Mouse (Mus musculus) CH12.LX (cell line): ENCODE results near the gene Etfa. TPM values are rescaled to one million over a fixed set of nuclear protein-coding genes. Genes with fewer than 3 reads are reported as not detected.

Experiments
- DNase-seq: peaks from one replicate; pipeline ENCODE4 v3.0.0-alpha.2; 2013; ENCODE audit errors: extremely low read depth
- H3K27ac ChIP-seq: 2 replicates; pipeline ENCODE4 v1.5.1; 2012; ENCODE audit warnings: low read depth, mild to moderate bottlenecking, control low read depth, moderate library complexity; ENCODE audit not compliant: insufficient read depth
- H3K27me3 ChIP-seq: replicated peaks from 2 replicates; pipeline ENCODE3; 2012; ENCODE audit warnings: inconsistent platforms
- H3K36me3 ChIP-seq, 2 experiments: replicated peaks in 1 of 2; 2 replicates each; pipeline versions ENCODE3 to v1.6.1; 2012; ENCODE audit warnings: inconsistent platforms in 1 of 2, low read length in 1 of 2, mild to moderate bottlenecking in 1 of 2, mixed read lengths in 1 of 2, moderate library complexity in 1 of 2; ENCODE audit not compliant: control insufficient read depth in 1 of 2, insufficient read depth in 1 of 2
- H3K4me1 ChIP-seq, 2 experiments: 2 replicates each; pipeline ENCODE4 v1.6.1; 2012; ENCODE audit warnings: inconsistent platforms in 1 of 2, moderate library complexity in 1 of 2; ENCODE audit not compliant: insufficient read depth in 2 of 2, control insufficient read depth in 1 of 2
- H3K4me2 ChIP-seq: 2 replicates; pipeline ENCODE4 v1.6.1; 2012; ENCODE audit warnings: low read depth, mild to moderate bottlenecking, control low read depth; ENCODE audit not compliant: poor library complexity, insufficient read depth, severe bottlenecking
- H3K4me3 ChIP-seq, 3 experiments: fragments of 150-350 bp in 1 of 3; sonication (generic) in 1 of 3; replicated peaks in 1 of 3; 2 replicates each; pipeline versions ENCODE3 to v1.5.1; 2011 to 2012; ENCODE audit warnings: low read depth in 2 of 3, low read length in 2 of 3, mild to moderate bottlenecking in 2 of 3, moderate library complexity in 2 of 3, control low read depth in 1 of 3, improper control_type of control experiment in 1 of 3, inconsistent platforms in 1 of 3, mixed read lengths in 1 of 3; ENCODE audit not compliant: poor library complexity in 1 of 3
- H3K79me2 ChIP-seq: replicated peaks from 2 replicates; pipeline ENCODE4 v1.6.1; 2012; ENCODE audit warnings: mild to moderate bottlenecking, moderate library complexity; ENCODE audit not compliant: control insufficient read depth, poor library complexity, insufficient read depth, severe bottlenecking; ENCODE audit errors: extremely low read depth
- H3K9ac ChIP-seq: 2 replicates; pipeline ENCODE4 v1.6.1; 2012; ENCODE audit warnings: low read depth, mild to moderate bottlenecking, control low read depth, moderate library complexity; ENCODE audit not compliant: insufficient read depth
- H3K9me3 ChIP-seq: replicated peaks from 2 replicates; pipeline ENCODE3; 2012; ENCODE audit warnings: low read length, inconsistent platforms, mixed read lengths
- BHLHE40 ChIP-seq: IDR thresholded peaks from 2 replicates; pipeline ENCODE4 v1.6.1; 2011; ENCODE audit warnings: mild to moderate bottlenecking, low read depth, low read length, improper control_type of control experiment
- E2F4 ChIP-seq: IDR thresholded peaks from 2 replicates; pipeline ENCODE4 v1.6.1; 2011; ENCODE audit warnings: low read depth, low read length, improper control_type of control experiment; ENCODE audit not compliant: insufficient replicate concordance
- ELF1 ChIP-seq: IDR thresholded peaks from 2 replicates; pipeline ENCODE4 v1.6.1; 2014; ENCODE audit warnings: low read depth, mild to moderate bottlenecking, inconsistent platforms, low read length, improper control_type of control experiment
- EP300 ChIP-seq: IDR thresholded peaks from 2 replicates; pipeline ENCODE4 v1.6.1; 2011; ENCODE audit warnings: low read length, improper control_type of control experiment
- ETS1 ChIP-seq: conservative IDR thresholded peaks from 2 replicates; pipeline ENCODE4 v1.6.1; 2012; ENCODE audit warnings: low read depth, mild to moderate bottlenecking, inconsistent platforms, low read length, improper control_type of control experiment, moderate library complexity
- IRF4 ChIP-seq: IDR thresholded peaks from 2 replicates; pipeline ENCODE4 v1.6.1; 2014; ENCODE audit warnings: low read depth, mild to moderate bottlenecking, inconsistent platforms, low read length, improper control_type of control experiment
- JUND ChIP-seq: conservative IDR thresholded peaks from 2 replicates; pipeline ENCODE4 v1.6.1; 2011; ENCODE audit warnings: low read depth, low read length, improper control_type of control experiment
- POLR2A ChIP-seq: IDR thresholded peaks from 2 replicates; pipeline ENCODE4 v1.6.1; 2011; ENCODE audit warnings: low read depth, mild to moderate bottlenecking, improper control_type of control experiment, low read length
- RAD21 ChIP-seq: IDR thresholded peaks from 2 replicates; pipeline ENCODE4 v1.6.1; 2011; ENCODE audit warnings: low read depth, mild to moderate bottlenecking, low read length, improper control_type of control experiment, moderate library complexity
- RCOR1 ChIP-seq: conservative IDR thresholded peaks from 2 replicates; pipeline ENCODE4 v1.6.1; 2012; ENCODE audit warnings: low read depth, mild to moderate bottlenecking, inconsistent platforms, low read length, improper control_type of control experiment
- TCF12 ChIP-seq: IDR thresholded peaks from 2 replicates; pipeline ENCODE4 v1.6.1; 2014; ENCODE audit warnings: low read depth, mild to moderate bottlenecking, inconsistent platforms, low read length, improper control_type of control experiment
- ZC3H11A ChIP-seq: IDR thresholded peaks from 2 replicates; pipeline ENCODE4 v1.6.1; 2012; ENCODE audit warnings: low read depth, mild to moderate bottlenecking, inconsistent platforms, low read length, improper control_type of control experiment
- ZKSCAN1 ChIP-seq: IDR thresholded peaks from 2 replicates; pipeline ENCODE4 v1.6.1; 2012; ENCODE audit warnings: low read depth, inconsistent platforms, low read length, improper control_type of control experiment, borderline replicate concordance
- ZMIZ1 ChIP-seq: IDR thresholded peaks from 2 replicates; pipeline ENCODE4 v1.6.1; 2012; ENCODE audit warnings: low read depth, mild to moderate bottlenecking, inconsistent platforms, low read length, improper control_type of control experiment
- dilution Hi-C: fragments of 300-500 bp; cut with MboI; formaldehyde crosslinking; loops from 2 replicates; pipeline ENCODE4 v1.14.3; 2020; ENCODE audit warnings: low sequenced_read_pairs; ENCODE audit not compliant: extremely low pct_unique_long_range_greater_than_20kb, extremely low pct_ligation_motif_present
- in situ Hi-C: fragments of 300-500 bp; cut with MboI; formaldehyde crosslinking; loops from 3 replicates; pipeline ENCODE4 v1.14.3; 2019; ENCODE audit warnings: low sequenced_read_pairs, low pct_ligation_motif_present, low pct_unique_long_range_greater_than_20kb, mixed read lengths
- polyA plus RNA-seq: library from polyadenylated mRNA; unstranded; fragments of >175 nt; gene quantifications from 2 replicates; pipeline ENCODE4 v1.2.1, GENCODE M21; 2012; ENCODE audit warnings: low read depth; ENCODE audit not compliant: insufficient read length
- total RNA-seq, 2 experiments: library from RNA; depleted of rRNA; stranded (reverse); fragments of 300-350 nt in 1 of 2; fragments of >200 nt in 1 of 2; gene quantifications; 2 replicates each; pipeline ENCODE4 v1.2.3; 2012 to 2014

Gene Etfa
- total and polyA plus RNA-seq, 3 experiments = 42.7 to 121 (median 69.3) TPM

GRCm38 (mm10) chr9:55404976-55405702 is 106.9 kb downstream of the Etfa start:
- dilution Hi-C loops = no loop called here
- in situ Hi-C loops = no loop called here
- Histone ChIP-seq H3K4me3 (no peak overlapping the region), H3K27ac (no peak overlapping the region)
- TF ChIP-seq E2F4 = no peak
- no peak for TF ChIP-seq ELF1
- TF ChIP-seq TCF12 = no peak
- TF ChIP-seq JUND = peak; percentile 44; the same call in 1 of the 2 replicates
- 0 out of 2 replicates have a peak, but pooled peaks have one; percentile 20 for TF ChIP-seq EP300
- TF ChIP-seq ZMIZ1 = no peak
- peak; percentile 63 for TF ChIP-seq BHLHE40
- TF ChIP-seq IRF4 = peak; percentile 36; the same call in 1 of the 2 replicates
- TF ChIP-seq ZC3H11A = no peak
- TF ChIP-seq ETS1 = peak; percentile 68; the same call in 1 of the 2 replicates
- TF ChIP-seq POLR2A = no peak
- TF ChIP-seq ZKSCAN1 = no peak
- TF ChIP-seq RAD21 = no peak
- TF ChIP-seq RCOR1 = no peak
- TF ChIP-seq, all 38 proteins: peak for 5
- Histone ChIP-seq H3K79me2 (no peaks in the 10 kb centered on the region), H3K4me2 (no peak overlapping the region), H3K27me3 (peaks cover 10% of the 10 kb centered on the region), H3K9me3 (no peaks in the 10 kb centered on the region), H3K4me1 (peaks cover 2 to 27% of the 10 kb centered on the region in 2 experiments; a peak in 2 of 4 replicates), H3K36me3 (no peaks in the 10 kb centered on the region), H3K9ac (no peak overlapping the region)
- DNase-seq = peak; percentile 34

Other genes starting within 250 kb of the Etfa start
- gene Nrg4, start 185.4 kb downstream of the Etfa start, total RNA-seq (2012; rRNA removed) = 0.81 and 1.5 TPM in 2 replicates
- gene Nrg4, start 185.4 kb downstream of the Etfa start, total RNA-seq (2014; rRNA removed) = 1.2 and 1.6 TPM in 2 replicates
- gene Nrg4, start 185.4 kb downstream of the Etfa start, polyA plus RNA-seq = 1.7 and 1.8 TPM in 2 replicates
- not detected in 2 replicates for gene Tmem266, start 185.3 kb downstream of the Etfa start, total RNA-seq (2012; rRNA removed)
- gene Tmem266, start 185.3 kb downstream of the Etfa start, total RNA-seq (2014; rRNA removed) = not detected in 2 replicates
- not detected in 2 replicates for gene Tmem266, start 185.3 kb downstream of the Etfa start, polyA plus RNA-seq
- gene Isl2, start 26.4 kb upstream of the Etfa start, total RNA-seq (2012; rRNA removed) = 0.25 and 0.47 TPM in 2 replicates
- 0.35 and 0.55 TPM in 2 replicates for gene Isl2, start 26.4 kb upstream of the Etfa start, total RNA-seq (2014; rRNA removed)
- gene Isl2, start 26.4 kb upstream of the Etfa start, polyA plus RNA-seq = 0.56 and 0.68 TPM in 2 replicates